Mouse (Mus musculus): ENCODE measurements around the gene Npm1.

DNA sequence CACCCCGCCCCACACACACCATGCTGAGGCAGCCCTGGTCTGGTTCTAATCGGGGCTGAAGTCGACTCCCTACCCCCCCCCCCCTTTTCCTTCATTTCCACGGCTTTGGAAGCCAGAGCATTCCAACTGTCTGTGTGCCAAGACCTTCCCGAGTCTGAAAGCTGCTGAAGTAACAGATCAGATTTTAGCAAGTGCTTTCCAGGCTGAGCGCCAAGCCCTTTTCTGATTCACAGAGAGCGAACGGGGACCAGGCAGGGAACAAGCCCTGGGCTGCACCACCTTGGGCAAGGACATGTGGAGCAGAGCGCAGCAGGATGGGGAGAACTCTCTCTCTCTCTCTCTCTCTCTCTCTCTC, 16.9 kb downstream of the Npm1 start:
- TF ChIP-seq POLR2A (IDR thresholded peaks at IDR 0.05; ENCODE audit: extremely low read depth, insufficient read depth, low read length), result no peak
- TF ChIP-seq CTCF (IDR thresholded peaks at IDR 0.05; ENCODE audit: extremely low read depth, insufficient read depth, low read length), result no peak
